Mouse (Mus musculus) left cerebral cortex, adult 8-10 months (tissue): Measurements from ENCODE around the gene Tbc1d23. TPM values are rescaled to one million over a fixed set of nuclear protein-coding genes. Genes with fewer than 3 reads are reported as not detected.
"Not testable (repeated sequence)": the region's sequence is repeated elsewhere in the genome, so short reads cannot be mapped to it uniquely, and the experiment has no call there.

Experiments used
- DNase-seq, 2 experiments: peaks; one replicate each; pipeline ENCODE4 v3.0.0; 2022; ENCODE audit warnings: low spot score in 2 of 2
- total RNA-seq, 4 experiments: library from RNA; stranded (reverse); gene quantifications; 2 replicates each; pipeline ENCODE4 v1.2.4; 2022

Gene Tbc1d23
- total RNA-seq, 4 experiments from 2014 or later = 46.3 to 50.2 (median 46.6) TPM

GRCm38 (mm10) chr16:57220361-57220760, 10.9 kb downstream of the Tbc1d23 start:
- no peak for DNase-seq

- DNase-seq = no peak
Measured at GRCm38 (mm10) chr16:57215957-57216356, 15.3 kb downstream of the Tbc1d23 start.

- no peak for DNase-seq
Measured at GRCm38 (mm10) chr16:57211037-57211436, 20.3 kb downstream of the Tbc1d23 start.

- no peak for DNase-seq
Measured at GRCm38 (mm10) chr16:57208342-57208741, 23.0 kb downstream of the Tbc1d23 start.

GRCm38 (mm10) chr16:57197281-57197680, 34.0 kb downstream of the Tbc1d23 start:
- no peak for DNase-seq

- no peak for DNase-seq
Measured at GRCm38 (mm10) chr16:57196590-57196989, 34.7 kb downstream of the Tbc1d23 start.

- DNase-seq = no peak
Measured at GRCm38 (mm10) chr16:57191214-57191613, 40.1 kb downstream of the Tbc1d23 start.

GRCm38 (mm10) chr16:57190390-57190789, 40.9 kb downstream of the Tbc1d23 start:
- no peak for DNase-seq

GRCm38 (mm10) chr16:57189493-57189892, 41.8 kb downstream of the Tbc1d23 start:
- no peak for DNase-seq

GRCm38 (mm10) chr16:57186618-57187017, 44.7 kb downstream of the Tbc1d23 start:
- DNase-seq = no peak

- no peak for DNase-seq
Measured at GRCm38 (mm10) chr16:57182037-57182436, 49.3 kb downstream of the Tbc1d23 start.

- peak in 1 of 2 experiments; percentile 38 for DNase-seq
Measured at GRCm38 (mm10) chr16:57181180-57181579, 50.1 kb downstream of the Tbc1d23 start.

- no peak for DNase-seq
Measured at GRCm38 (mm10) chr16:57177664-57178063, 53.6 kb downstream of the Tbc1d23 start.

- no peak for DNase-seq
Measured at GRCm38 (mm10) chr16:57177254-57177653, 54.0 kb downstream of the Tbc1d23 start.

- DNase-seq = peak in 1 of 2 experiments; percentile 78
Measured at GRCm38 (mm10) chr16:57176276-57176675, 55.0 kb downstream of the Tbc1d23 start.

GRCm38 (mm10) chr16:57175751-57176150, 55.6 kb downstream of the Tbc1d23 start:
- no peak for DNase-seq

- not testable (repeated sequence) for DNase-seq
Measured at GRCm38 (mm10) chr16:57174480-57174879, 56.8 kb downstream of the Tbc1d23 start.

GRCm38 (mm10) chr16:57171570-57171969, 59.7 kb downstream of the Tbc1d23 start:
- DNase-seq = no peak

- DNase-seq = no peak
Measured at GRCm38 (mm10) chr16:57171161-57171560, 60.1 kb downstream of the Tbc1d23 start.

- no peak for DNase-seq
Measured at GRCm38 (mm10) chr16:57168236-57168635, 63.1 kb downstream of the Tbc1d23 start.

- no peak for DNase-seq
Measured at GRCm38 (mm10) chr16:57167514-57167912, 63.8 kb downstream of the Tbc1d23 start.

GRCm38 (mm10) chr16:57166611-57167513, 64.4 kb downstream of the Tbc1d23 start, which contains the start of gene Nit2:
Gene Nit2, minus strand, starts transcription at chr16:57167341.
- peak; percentile 86 to 87 for DNase-seq

GRCm38 (mm10) chr16:57166086-57166485, 65.2 kb downstream of the Tbc1d23 start:
- no peak for DNase-seq
